Comparison of ENCODE assay signal across 17 mouse cellular contexts in genomic region chr7:65640672-65641071, GRCm38 (mm10). TPM values are rescaled to one million over a fixed set of nuclear protein-coding genes. Genes with fewer than 3 reads are reported as not detected.
DNase-seq lines count a peak whose midpoint lies in the region; ATAC-seq and TF ChIP-seq lines count a peak whose summit lies in the region.
"Had no signal": no experiment of that assay in that cellular context is flagged by ENCODE, and none has a peak within 500 bp of the region (broad histone marks: within the 10 kb centered on the region; RNA-seq: fewer than 3 reads in every experiment).

No protein-coding gene starts in this region.

- TF ChIP-seq POLR2A in MEL (IDR thresholded peaks at IDR 0.05; ENCODE audit: control insufficient read depth in 1 of 2, insufficient read depth in 1 of 2, low read depth in 1 of 2, low read length in 2 of 2, poor library complexity in 1 of 2): peak in 1 of 2 experiments; percentile 26; a peak in 1 of 4 replicates

- no peak for DNase-seq in heart, postnatal 10 days
- peak; percentile 87 for DNase-seq in MEL (ENCODE audit: low read depth, low spot score)
- peak; percentile 79 for DNase-seq in liver
- DNase-seq in liver, postnatal 0 days: no peak
- no peak for DNase-seq in adrenal gland, adult 2 months
- DNase-seq: embryo, embryonic 11 days; gastrocnemius, adult 2 months; heart, postnatal 36 days; kidney, adult 11 months; layer of hippocampus, postnatal 36 days; thymus, postnatal 4 days had no signal

- peak; percentile 70 to 91 for TF ChIP-seq EP300 in MEL (IDR thresholded peaks at IDR 0.05; ENCODE audit: low read depth in 1 of 2, low read length in 2 of 2)
- TF ChIP-seq EP300 in liver, postnatal 0 days (IDR thresholded peaks at IDR 0.05; ENCODE audit: low read depth): peak; percentile 76

- H3K4me3 ChIP-seq in heart, embryonic 11.5 days (ENCODE audit: low read depth, low read length): no peak overlapping the region
- H3K4me3 ChIP-seq in MEL (ENCODE audit: control insufficient read depth in 1 of 2, insufficient read depth in 1 of 2, low read depth in 2 of 2, low read length in 2 of 2): peak overlapping the region in 1 of 2 experiments; percentile 42; a peak in 2 of 4 replicates
- H3K4me3 ChIP-seq in liver, postnatal 0 days (ENCODE audit: low read depth, low read length): no peak overlapping the region
- H3K4me3 ChIP-seq: forebrain, embryonic 12.5 days; gastrocnemius, adult 2 months; heart, embryonic 13.5 days; hindbrain, embryonic 15.5 days had no signal

- ATAC-seq in heart, embryonic 11.5 days (replicated peaks; ENCODE audit: insufficient number of reproducible peaks, low FRiP score, low TSS enrichment): no peak
- no peak for ATAC-seq in liver, postnatal 0 days
- no peak for ATAC-seq in CD4-positive, CD25-positive, alpha-beta regulatory T cell, adult 4 months
- ATAC-seq in cerebellum, adult (ENCODE audit: insufficient number of reproducible peaks, low FRiP score, low TSS enrichment): no peak

- no peak overlapping the region for H3K9ac ChIP-seq in heart, embryonic 11.5 days (ENCODE audit: low read depth, low read length)
- peak overlapping the region; percentile 52 for H3K9ac ChIP-seq in MEL (ENCODE audit: control insufficient read depth, low read depth, low read length, poor library complexity, severe bottlenecking)
- H3K9ac ChIP-seq in liver, postnatal 0 days (replicated peaks): no peak overlapping the region
- H3K9ac ChIP-seq: forebrain, embryonic 12.5 days; heart, embryonic 13.5 days; hindbrain, embryonic 15.5 days had no signal

- intact Hi-C loops in heart, postnatal 10 days (cut with DNase I): loop anchor here (5.0 kb wide), 1 partner anchor 323 kb away; no protein-coding TSS in a partner anchor

- no peak overlapping the region for H3K4me2 ChIP-seq in heart, embryonic 11.5 days
- peak overlapping the region; percentile 38; the same call in 1 of the 2 replicates for H3K4me2 ChIP-seq in liver, postnatal 0 days (ENCODE audit: low read depth, low read length)
- H3K4me2 ChIP-seq: forebrain, embryonic 12.5 days; heart, embryonic 13.5 days; hindbrain, embryonic 15.5 days had no signal

- no peak for TF ChIP-seq RAD21 in MEL (IDR thresholded peaks at IDR 0.05; ENCODE audit: low read depth, low read length)

- no peaks in the 10 kb centered on the region for H3K9me3 ChIP-seq in heart, embryonic 11.5 days (replicated peaks; ENCODE audit: control insufficient read depth, low read length)
- no peaks in the 10 kb centered on the region for H3K9me3 ChIP-seq in MEL (replicated peaks; ENCODE audit: insufficient read depth, low read length)
- H3K9me3 ChIP-seq in liver, postnatal 0 days (ENCODE audit: low read length): no peaks in the 10 kb centered on the region
- H3K9me3 ChIP-seq: forebrain, embryonic 12.5 days; heart, embryonic 13.5 days; hindbrain, embryonic 15.5 days had no signal

- H3K36me3 ChIP-seq in heart, embryonic 11.5 days (ENCODE audit: control insufficient read depth, insufficient read depth, low read length): no peaks in the 10 kb centered on the region
- peaks cover 0 to 26% of the 10 kb centered on the region in 2 experiments; a peak in 2 of 4 replicates for H3K36me3 ChIP-seq in MEL (ENCODE audit: control insufficient read depth in 1 of 2, insufficient read depth in 2 of 2, low read length in 2 of 2)
- no peaks in the 10 kb centered on the region for H3K36me3 ChIP-seq in liver, postnatal 0 days (replicated peaks; ENCODE audit: insufficient read depth, low read length)
- H3K36me3 ChIP-seq: forebrain, embryonic 12.5 days; heart, embryonic 13.5 days; hindbrain, embryonic 15.5 days had no signal

- no peak for TF ChIP-seq CTCF in MEL (IDR thresholded peaks at IDR 0.05 in 2 of 3, conservative IDR thresholded peaks at IDR 0.05 in 1 of 3; ENCODE audit: control insufficient read depth in 1 of 3, insufficient read depth in 1 of 3, low read depth in 2 of 3, low read length in 3 of 3, poor library complexity in 1 of 3, severe bottlenecking in 1 of 3)
- TF ChIP-seq CTCF in liver, postnatal 0 days (IDR thresholded peaks at IDR 0.05; ENCODE audit: low read depth): no peak

- H3K27me3 ChIP-seq in heart, embryonic 11.5 days (ENCODE audit: control insufficient read depth, insufficient read depth, low read length): peaks cover 8% of the 10 kb centered on the region; the same call in 1 of the 2 replicates
- no peaks in the 10 kb centered on the region for H3K27me3 ChIP-seq in MEL (ENCODE audit: control insufficient read depth in 1 of 2, insufficient read depth in 2 of 2, low read length in 2 of 2)
- H3K27me3 ChIP-seq in liver, postnatal 0 days (ENCODE audit: insufficient read depth, low read length): 0 out of 2 replicates have a peak, but pooled peaks cover 6% of the 10 kb centered on the region

- H3K79me2 ChIP-seq in MEL (ENCODE audit: control insufficient read depth, insufficient read depth, low read length, poor library complexity): peaks cover 4% of the 10 kb centered on the region

- WGBS in heart, embryonic 11.5 days (ENCODE audit: insufficient replicate concordance): 45% methylated on average over 6 of the region's 6 CpGs
- WGBS in liver, postnatal 0 days (ENCODE audit: insufficient replicate concordance): 42% methylated on average over 6 of the region's 6 CpGs

- 0 out of 2 replicates have a peak overlapping the region, but pooled peaks have one; percentile 60 for H3K27ac ChIP-seq in heart, embryonic 11.5 days (ENCODE audit: low read depth, low read length)
- H3K27ac ChIP-seq in MEL (ENCODE audit: control insufficient read depth, low read depth, low read length): peak overlapping the region; percentile 99
- H3K27ac ChIP-seq in liver, postnatal 0 days (ENCODE audit: low read depth): peak overlapping the region; percentile 75
- H3K27ac ChIP-seq: forebrain, embryonic 12.5 days; gastrocnemius, adult 2 months; heart, embryonic 13.5 days; hindbrain, embryonic 15.5 days had no signal

- 0 out of 2 replicates have a peak, but pooled peaks cover 3% of the 10 kb centered on the region for H3K4me1 ChIP-seq in heart, embryonic 11.5 days (ENCODE audit: control insufficient read depth, insufficient read depth, low read length)
- H3K4me1 ChIP-seq in MEL (ENCODE audit: control insufficient read depth in 1 of 2, insufficient read depth in 2 of 2, low read length in 2 of 2): peaks cover 10 to 31% of the 10 kb centered on the region in 2 experiments
- H3K4me1 ChIP-seq in liver, postnatal 0 days (ENCODE audit: insufficient read depth): peaks cover 16% of the 10 kb centered on the region

TF ChIP-seq in MEL, 35 proteins besides CTCF, POLR2A, EP300 and RAD21 (continues in another document):
- no peak for TF ChIP-seq SMC3 (IDR thresholded peaks at IDR 0.05; ENCODE audit: low read depth, low read length)
- TF ChIP-seq E2F4 (IDR thresholded peaks at IDR 0.05; ENCODE audit: borderline replicate concordance, low read depth, low read length): no peak
- no peak for TF ChIP-seq USF1 (IDR thresholded peaks at IDR 0.05; ENCODE audit: low read depth, low read length)
- TF ChIP-seq GABPA (IDR thresholded peaks at IDR 0.05; ENCODE audit: low read depth, low read length): no peak
- no peak for TF ChIP-seq MEF2A (IDR thresholded peaks at IDR 0.05; ENCODE audit: extremely low read depth, insufficient replicate concordance, low read depth, low read length, poor library complexity, severe bottlenecking)
- no peak for TF ChIP-seq UBTF (IDR thresholded peaks at IDR 0.05; ENCODE audit: borderline replicate concordance, insufficient read depth, low read depth, low read length)
- peak; percentile 72 for TF ChIP-seq TCF12 (IDR thresholded peaks at IDR 0.05; ENCODE audit: low read depth, low read length)
- no peak for TF ChIP-seq MAX (IDR thresholded peaks at IDR 0.05; ENCODE audit: low read length)
- peak; percentile 42; the same call in 1 of the 2 replicates for TF ChIP-seq SIN3A (IDR thresholded peaks at IDR 0.05; ENCODE audit: low read length)
- peak; percentile 79 for TF ChIP-seq GATA1 (IDR thresholded peaks at IDR 0.05; ENCODE audit: low read depth, low read length)
- TF ChIP-seq CHD1 (IDR thresholded peaks at IDR 0.05; ENCODE audit: low read depth, low read length): no peak
- TF ChIP-seq ZKSCAN1 (IDR thresholded peaks at IDR 0.05; ENCODE audit: low read depth, low read length): no peak
- TF ChIP-seq ETS1 (IDR thresholded peaks at IDR 0.05; ENCODE audit: low read depth, low read length): peak; percentile 80; the same call in 1 of the 2 replicates
- TF ChIP-seq CHD2 (IDR thresholded peaks at IDR 0.05; ENCODE audit: low read length): no peak
- no peak for TF ChIP-seq HCFC1 (IDR thresholded peaks at IDR 0.05; ENCODE audit: low read depth, low read length)
- no peak for TF ChIP-seq USF2 (IDR thresholded peaks at IDR 0.05; ENCODE audit: borderline replicate concordance in 1 of 2, insufficient read depth in 1 of 2, low read depth in 1 of 2, low read length in 2 of 2)
- 0 out of 2 replicates have a peak, but pooled peaks have one; percentile 10 for TF ChIP-seq TBP (IDR thresholded peaks at IDR 0.05; ENCODE audit: low read depth, low read length)
- no peak for TF ChIP-seq POLR2AphosphoS2 (IDR thresholded peaks at IDR 0.05; ENCODE audit: low read length)
- no peak for TF ChIP-seq ZC3H11A (IDR thresholded peaks at IDR 0.05; ENCODE audit: low read depth, low read length)

RNA-seq across cellular contexts. Expression of gene Tarsl2, which starts 4.0 kb away (rescaled TPM):
- polyA plus RNA-seq in heart, embryonic 11.5 days (2014; fragmentation: Nextera tagmentation; extraction: Ambion mirVana): 18.9 and 19.5 TPM in 2 replicates
- 10 to 100 TPM; 26.7 to 27.7 TPM for total RNA-seq in heart, postnatal 10 days (2021)
- 15.3 and 18.7 TPM in 2 replicates for total RNA-seq in MEL (2012; rRNA removed)
- 10 to 100 TPM in 1 of 2 experiments, not detected in 1; 26.3 TPM for polyA plus RNA-seq in MEL (2012; ENCODE audit: insufficient read depth in 1 of 2, insufficient read length in 2 of 2, low read depth in 1 of 2, low replicate concordance in 2 of 2, missing spikeins in 1 of 2)
- 5.7 and 5.9 TPM in 2 replicates for polyA plus RNA-seq in liver, postnatal 0 days (2015; fragmentation: Nextera tagmentation; extraction: Ambion mirVana)
- polyA plus RNA-seq in CD4-positive, CD25-positive, alpha-beta regulatory T cell, adult 4 months (2017; shearing (Covaris generic)): 1 to 10 TPM; 1.6 to 2.3 TPM
- 10 to 100 TPM; 17.2 to 24.4 TPM for total RNA-seq in adrenal gland, adult 2 months (2021)
- 7.9 and 8.0 TPM in 2 replicates for polyA plus RNA-seq in adrenal gland, adult 2 months (2012; rRNA removed)

RNA-seq across cellular contexts. Expression of gene Tm2d3, which starts 50.3 kb away (rescaled TPM):
- polyA plus RNA-seq in heart, embryonic 11.5 days (2014; fragmentation: Nextera tagmentation; extraction: Ambion mirVana): 48.1 and 49.6 TPM in 2 replicates
- total RNA-seq in heart, postnatal 10 days (2021): 10 to 100 TPM; 19.0 to 24.0 TPM
- 46.3 and 52.0 TPM in 2 replicates for total RNA-seq in MEL (2012; rRNA removed)
- 10 to 100 TPM in 1 of 2 experiments, not detected in 1; 50.3 TPM for polyA plus RNA-seq in MEL (2012; ENCODE audit: insufficient read depth in 1 of 2, insufficient read length in 2 of 2, low read depth in 1 of 2, low replicate concordance in 2 of 2, missing spikeins in 1 of 2)
- polyA plus RNA-seq in liver, postnatal 0 days (2015; fragmentation: Nextera tagmentation; extraction: Ambion mirVana): 42.8 and 45.0 TPM in 2 replicates
- 100 to 1,000 TPM in 1 of 2 experiments, 10 to 100 TPM in 1; 95.8 to 117 TPM for polyA plus RNA-seq in CD4-positive, CD25-positive, alpha-beta regulatory T cell, adult 4 months (2017; shearing (Covaris generic))
- total RNA-seq in adrenal gland, adult 2 months (2021): 10 to 100 TPM; 69.7 to 71.2 TPM
- polyA plus RNA-seq in adrenal gland, adult 2 months (2012; rRNA removed): 99.5 and 109 TPM in 2 replicates

Comparison
In these comparisons a context has a peak if more than half of its experiments do, and no peak if none do; other contexts are left out.
1. DNase-seq: peak in MEL (single experiment) and liver (single experiment); none in heart, postnatal 10 days (0 of 2), liver, postnatal 0 days (single experiment) and adrenal gland, adult 2 months (single experiment).
2. Peak in every context shown above with its lines, with median percentiles within 50 percentile points of each other: H3K27ac ChIP-seq.